Mouse (Mus musculus): ENCODE data around the gene Galnt15. TPM values are rescaled to one million over a fixed set of nuclear protein-coding genes. Genes with fewer than 3 reads are reported as not detected.

Galnt15 gene
- polyA plus RNA-seq (2012; ENCODE audit: insufficient read depth, insufficient read length, low replicate concordance, missing spikeins) = not detected in 2 replicates

DNA sequence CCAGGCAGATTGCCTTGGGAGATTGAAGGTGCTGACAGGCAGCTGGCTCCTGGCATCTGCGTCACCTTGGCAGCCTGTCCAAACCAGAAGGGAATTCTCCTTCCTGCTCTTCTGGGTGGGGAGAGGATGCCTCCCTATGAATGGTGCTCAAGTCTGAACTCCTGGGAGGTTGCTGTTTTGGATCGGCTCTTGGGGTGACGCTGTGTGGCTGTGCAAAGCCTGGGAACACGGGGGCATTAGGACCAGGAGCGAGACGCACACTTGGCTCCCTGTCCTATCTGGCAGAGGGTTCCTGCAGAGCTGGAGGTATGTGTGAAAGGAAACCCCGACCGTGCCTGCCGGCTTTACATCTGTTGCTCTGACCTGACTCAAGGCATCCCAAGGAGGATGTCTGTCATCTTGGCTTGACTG, at the start of gene Galnt15:
Galnt15 (plus strand) TSS at position 309 of the 411 bp plus-strand sequence.
- H3K27ac ChIP-seq (ENCODE audit: insufficient read depth, low read depth, low read length) = no peak within 1 kb of the TSS
- no peak for TF ChIP-seq CTCF (IDR thresholded peaks at IDR 0.05; ENCODE audit: insufficient read depth, low read depth, low read length)
- no peak for TF ChIP-seq POLR2A (IDR thresholded peaks at IDR 0.05; ENCODE audit: insufficient read depth, low read depth, low read length)
- H3K4me1 ChIP-seq (ENCODE audit: control insufficient read depth, insufficient read depth, low read length) = peaks cover 7% of the 10 kb centered on the region
- peak within 1 kb of the TSS; percentile 1; the same call in 1 of the 2 replicates for H3K4me3 ChIP-seq (ENCODE audit: insufficient read depth, low read depth, low read length)
- 12% methylated on average over 9 of the region's 9 CpGs for WGBS

DNA sequence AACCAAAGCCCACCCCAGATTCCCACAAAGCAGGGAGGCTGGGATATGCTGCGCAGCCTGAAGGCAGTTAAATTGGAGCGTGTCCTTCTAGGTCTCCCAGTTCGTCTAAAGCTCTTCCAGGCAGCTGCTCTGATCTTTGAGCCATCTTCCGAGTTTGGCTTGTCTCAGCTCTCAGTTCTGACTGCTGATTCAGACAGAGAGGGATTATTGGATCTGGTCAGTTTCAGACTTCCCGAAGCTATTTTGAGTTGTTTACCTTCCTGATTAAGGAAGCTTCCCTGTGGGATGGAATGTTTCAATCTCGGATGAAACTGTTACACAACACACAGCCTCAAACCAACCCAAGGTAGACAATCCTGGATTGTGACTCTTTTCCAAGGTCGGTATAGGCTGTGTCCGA, 34.8 kb upstream of the Galnt15 start:
- 73% methylated on average over 8 of the region's 8 CpGs for WGBS
- Histone ChIP-seq H3K27ac (ENCODE audit: insufficient read depth, low read depth, low read length) (no peak overlapping the region), H3K4me3 (ENCODE audit: insufficient read depth, low read depth, low read length) (no peak overlapping the region), H3K4me1 (ENCODE audit: control insufficient read depth, insufficient read depth, low read length) (no peaks in the 10 kb centered on the region)
- TF ChIP-seq CTCF (IDR thresholded peaks at IDR 0.05; ENCODE audit: insufficient read depth, low read depth, low read length) (no peak), POLR2A (IDR thresholded peaks at IDR 0.05; ENCODE audit: insufficient read depth, low read depth, low read length) (no peak)

DNA sequence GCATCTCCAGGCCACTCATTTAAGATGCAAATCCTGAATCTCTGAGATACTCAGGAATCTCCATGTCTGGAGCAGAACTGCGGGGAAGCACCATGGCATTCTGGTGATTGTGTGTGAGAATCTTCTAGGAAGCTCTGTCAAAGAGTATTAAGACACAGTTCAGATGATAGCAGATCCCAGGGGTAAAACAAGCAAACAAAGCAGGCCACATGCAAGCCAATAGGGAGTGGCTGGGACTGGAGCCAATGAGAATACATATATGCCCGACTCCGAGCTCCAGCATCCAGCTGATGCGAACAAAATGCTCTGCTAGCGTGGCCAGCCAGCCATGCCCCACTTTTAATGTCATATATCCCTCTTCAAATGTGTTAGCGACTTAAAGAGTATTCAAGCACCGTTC, 27.8 kb upstream of the Galnt15 start:
- no peak overlapping the region for H3K27ac ChIP-seq (ENCODE audit: insufficient read depth, low read depth, low read length)
- no peak overlapping the region for H3K4me3 ChIP-seq (ENCODE audit: insufficient read depth, low read depth, low read length)
- H3K4me1 ChIP-seq (ENCODE audit: control insufficient read depth, insufficient read depth, low read length) = peaks cover 11% of the 10 kb centered on the region
- no peak for TF ChIP-seq CTCF (IDR thresholded peaks at IDR 0.05; ENCODE audit: insufficient read depth, low read depth, low read length)
- TF ChIP-seq POLR2A (IDR thresholded peaks at IDR 0.05; ENCODE audit: insufficient read depth, low read depth, low read length) = no peak
- 72% methylated on average over 7 of the region's 7 CpGs for WGBS

DNA sequence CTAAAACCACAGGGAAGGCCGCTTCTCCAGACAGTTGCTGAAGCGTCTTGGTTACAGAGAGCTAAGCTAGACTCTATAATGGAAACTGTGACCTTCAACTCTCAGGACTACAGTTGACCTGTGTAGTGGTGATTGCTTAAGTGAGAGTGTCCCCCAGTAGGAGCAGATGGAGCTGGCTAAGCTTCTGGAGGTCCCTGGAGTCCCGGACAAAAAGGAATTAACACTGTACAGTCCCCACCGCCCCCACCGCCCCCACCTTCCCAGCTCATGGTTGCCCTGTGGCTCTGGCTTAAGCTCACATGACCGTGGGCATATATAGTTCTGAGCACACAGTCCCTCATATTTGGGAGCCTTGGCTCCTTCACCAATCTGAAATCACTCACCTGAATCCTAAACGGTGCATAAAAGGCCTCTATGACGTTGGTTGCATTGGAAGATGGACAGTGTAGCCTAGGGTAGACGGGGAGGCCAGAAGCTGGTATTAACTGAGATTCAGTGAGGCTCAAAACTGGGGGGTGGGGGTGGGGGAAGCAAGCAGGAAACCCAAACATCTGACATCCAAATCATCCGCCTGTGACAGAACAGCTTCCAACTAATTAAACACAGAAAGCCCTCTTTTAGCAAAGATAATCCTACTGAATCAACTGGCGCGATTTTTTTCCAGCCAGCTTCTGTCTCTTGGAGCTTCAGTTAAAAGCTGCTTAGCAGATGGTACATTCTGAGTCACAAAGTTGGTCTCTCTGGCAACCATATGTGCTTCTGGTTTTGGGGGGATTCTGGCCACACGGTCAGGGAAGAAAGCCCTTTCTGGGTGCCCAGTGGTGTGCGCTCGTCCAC, 26.1 kb upstream of the Galnt15 start:
- Histone ChIP-seq H3K4me1 (ENCODE audit: control insufficient read depth, insufficient read depth, low read length) (peaks cover 11% of the 10 kb centered on the region), H3K4me3 (ENCODE audit: insufficient read depth, low read depth, low read length) (no peak overlapping the region), H3K27ac (ENCODE audit: insufficient read depth, low read depth, low read length) (peak overlapping the region; percentile 81)
- 56% methylated on average over 15 of the region's 15 CpGs for WGBS
- TF ChIP-seq CTCF (IDR thresholded peaks at IDR 0.05; ENCODE audit: insufficient read depth, low read depth, low read length) (no peak), POLR2A (IDR thresholded peaks at IDR 0.05; ENCODE audit: insufficient read depth, low read depth, low read length) (no peak)

DNA sequence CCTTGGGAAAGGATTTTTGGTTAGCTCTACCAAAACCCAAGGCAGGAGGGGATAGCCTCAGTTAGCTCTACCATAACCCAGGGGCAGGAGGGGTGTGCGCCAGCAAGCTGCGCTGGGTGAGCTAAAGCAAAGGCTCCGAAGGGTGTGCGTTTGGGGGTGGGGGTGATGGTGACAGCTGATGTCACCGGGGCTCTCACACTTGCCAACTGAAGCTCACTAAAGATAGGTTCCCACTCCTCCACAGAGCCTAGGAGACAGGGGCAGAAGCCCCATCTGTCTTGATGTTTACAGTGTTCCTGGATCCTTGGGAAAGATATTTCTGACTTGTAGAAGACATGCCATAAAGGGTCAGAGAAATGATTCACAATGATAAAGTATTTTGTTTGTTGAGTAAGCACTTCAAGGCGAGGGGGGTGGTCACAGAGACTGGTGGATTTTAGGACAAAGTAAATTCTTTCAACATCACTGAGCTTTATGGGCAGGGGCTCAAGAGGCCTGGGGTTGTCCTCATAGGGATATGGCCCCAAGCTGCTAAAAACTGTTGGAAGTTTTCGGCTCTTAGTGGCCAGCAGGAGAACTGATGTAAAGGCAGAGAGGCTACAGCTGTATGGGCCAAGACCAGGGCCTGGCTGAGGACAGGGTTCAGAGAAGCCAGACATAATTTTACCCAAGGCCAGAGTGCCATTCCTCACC, 24.7 kb upstream of the Galnt15 start:
- no peak for TF ChIP-seq CTCF (IDR thresholded peaks at IDR 0.05; ENCODE audit: insufficient read depth, low read depth, low read length)
- no peak for TF ChIP-seq POLR2A (IDR thresholded peaks at IDR 0.05; ENCODE audit: insufficient read depth, low read depth, low read length)
- Histone ChIP-seq H3K27ac (ENCODE audit: insufficient read depth, low read depth, low read length) (0 out of 2 replicates have a peak overlapping the region, but pooled peaks have one; percentile 81), H3K4me3 (ENCODE audit: insufficient read depth, low read depth, low read length) (no peak overlapping the region), H3K4me1 (ENCODE audit: control insufficient read depth, insufficient read depth, low read length) (peaks cover 11% of the 10 kb centered on the region)
- 55% methylated on average over 7 of the region's 7 CpGs for WGBS

DNA sequence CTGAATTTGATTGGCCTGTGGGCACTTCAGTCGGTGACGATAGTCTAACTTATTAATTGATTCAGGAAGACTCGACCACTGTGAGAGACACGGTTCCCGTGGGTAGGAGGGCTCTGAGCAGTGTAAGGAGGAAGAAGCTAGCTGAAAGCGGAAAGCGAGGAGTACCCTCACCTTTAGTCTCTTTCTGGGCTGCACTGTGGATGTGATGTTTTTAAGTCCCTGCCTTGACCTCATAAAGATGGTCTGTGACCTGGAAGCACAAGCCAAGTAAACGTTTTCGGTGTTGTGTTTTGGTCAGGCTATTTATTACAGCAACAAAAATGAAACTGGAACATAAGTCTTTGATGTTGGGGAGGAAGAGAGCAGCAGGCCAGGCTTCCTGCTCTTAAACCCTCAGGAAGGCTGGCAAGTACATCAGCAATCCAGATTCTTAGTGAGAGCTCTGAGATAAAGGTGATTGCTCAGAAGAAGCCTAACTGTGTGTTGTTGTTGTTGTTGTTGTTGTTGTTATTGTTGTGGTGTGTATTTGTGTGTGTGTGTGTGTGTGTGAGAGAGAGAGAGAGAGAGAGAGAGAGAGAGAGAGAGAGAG, 23.0 kb upstream of the Galnt15 start:
- WGBS = 83% methylated on average over 9 of the region's 9 CpGs
- peaks cover 11% of the 10 kb centered on the region for H3K4me1 ChIP-seq (ENCODE audit: control insufficient read depth, insufficient read depth, low read length)
- H3K4me3 ChIP-seq (ENCODE audit: insufficient read depth, low read depth, low read length) = no peak overlapping the region
- no peak overlapping the region for H3K27ac ChIP-seq (ENCODE audit: insufficient read depth, low read depth, low read length)
- TF ChIP-seq POLR2A (IDR thresholded peaks at IDR 0.05; ENCODE audit: insufficient read depth, low read depth, low read length) (no peak), CTCF (IDR thresholded peaks at IDR 0.05; ENCODE audit: insufficient read depth, low read depth, low read length) (no peak)

DNA sequence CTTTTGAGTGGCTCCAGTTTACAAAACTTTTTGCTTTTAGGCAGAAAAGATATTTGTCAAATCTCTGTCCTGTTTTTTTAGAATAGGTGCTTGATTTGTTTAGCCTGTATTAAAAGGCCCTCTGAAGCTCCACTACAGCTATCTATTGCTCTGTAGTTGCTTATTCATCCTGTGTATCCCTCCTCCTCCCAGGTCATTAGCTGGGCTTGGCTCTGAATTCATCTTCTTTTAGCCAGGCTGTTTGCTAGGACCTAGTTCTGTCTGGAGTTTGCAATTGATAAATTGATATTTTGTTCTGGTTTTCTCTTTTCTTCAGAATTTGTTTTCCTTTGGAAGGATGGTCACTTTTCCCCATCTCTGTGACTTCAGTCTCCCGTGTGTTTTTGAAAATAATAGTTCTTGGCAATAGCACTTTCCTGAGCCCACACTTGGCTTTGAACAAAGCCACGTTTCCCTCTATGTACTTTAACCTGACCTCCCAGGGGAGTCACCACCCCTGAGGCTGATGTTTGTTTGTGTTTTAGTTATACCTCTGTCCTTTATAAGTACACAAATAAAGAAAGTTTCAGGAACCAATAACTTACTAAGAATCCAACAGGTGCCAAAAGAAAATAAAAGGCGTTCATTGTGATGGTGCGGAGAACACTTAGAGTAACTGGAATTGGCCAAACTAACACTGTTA, 21.0 kb upstream of the Galnt15 start:
- Histone ChIP-seq H3K4me1 (ENCODE audit: control insufficient read depth, insufficient read depth, low read length) (peaks cover 11% of the 10 kb centered on the region), H3K4me3 (ENCODE audit: insufficient read depth, low read depth, low read length) (no peak overlapping the region), H3K27ac (ENCODE audit: insufficient read depth, low read depth, low read length) (no peak overlapping the region)
- 82% methylated on average over 4 of the region's 4 CpGs for WGBS
- TF ChIP-seq POLR2A (IDR thresholded peaks at IDR 0.05; ENCODE audit: insufficient read depth, low read depth, low read length) (no peak), CTCF (IDR thresholded peaks at IDR 0.05; ENCODE audit: insufficient read depth, low read depth, low read length) (no peak)

DNA sequence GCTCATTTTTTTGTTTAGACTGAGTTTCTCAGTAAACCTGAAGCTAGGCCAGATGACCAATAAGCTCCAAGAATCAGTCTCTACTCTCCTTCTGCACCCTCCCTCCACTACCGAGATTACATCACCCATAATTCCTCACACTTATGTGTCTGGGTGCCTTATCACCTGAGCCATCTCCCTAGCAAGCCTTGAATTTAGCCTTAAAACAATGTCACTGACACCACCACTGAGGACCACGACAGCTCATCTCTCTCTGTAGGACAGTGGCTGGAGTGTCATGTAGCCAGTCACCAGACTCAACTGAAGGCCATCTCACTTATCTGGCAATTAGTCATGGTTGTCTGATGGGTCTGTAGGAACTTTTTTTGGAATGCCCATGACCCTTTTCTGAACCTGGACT, 19.1 kb upstream of the Galnt15 start:
- Histone ChIP-seq H3K27ac (ENCODE audit: insufficient read depth, low read depth, low read length) (no peak overlapping the region), H3K4me1 (ENCODE audit: control insufficient read depth, insufficient read depth, low read length) (peaks cover 4% of the 10 kb centered on the region), H3K4me3 (ENCODE audit: insufficient read depth, low read depth, low read length) (no peak overlapping the region)
- TF ChIP-seq CTCF (IDR thresholded peaks at IDR 0.05; ENCODE audit: insufficient read depth, low read depth, low read length) (no peak), POLR2A (IDR thresholded peaks at IDR 0.05; ENCODE audit: insufficient read depth, low read depth, low read length) (no peak)
- 94% methylated on average over 2 of the region's 2 CpGs for WGBS

Measured in olfactory bulb, adult 2 months (tissue).